Mouse (Mus musculus) naive thymus-derived CD4-positive, alpha-beta T cell, adult 5 months (primary cell): ENCODE data around the gene Gm6176. TPM values are rescaled to one million over a fixed set of nuclear protein-coding genes. Genes with fewer than 3 reads are reported as not detected.

Experiments
- polyA plus RNA-seq: library from polyadenylated mRNA; unstranded; fragments of 100-300 nt; shearing (Covaris generic); gene quantifications from one replicate; pipeline ENCODE4 v1.2.1, GENCODE M21; 2017

The Gm6176 gene
- not detected for polyA plus RNA-seq

DNA sequence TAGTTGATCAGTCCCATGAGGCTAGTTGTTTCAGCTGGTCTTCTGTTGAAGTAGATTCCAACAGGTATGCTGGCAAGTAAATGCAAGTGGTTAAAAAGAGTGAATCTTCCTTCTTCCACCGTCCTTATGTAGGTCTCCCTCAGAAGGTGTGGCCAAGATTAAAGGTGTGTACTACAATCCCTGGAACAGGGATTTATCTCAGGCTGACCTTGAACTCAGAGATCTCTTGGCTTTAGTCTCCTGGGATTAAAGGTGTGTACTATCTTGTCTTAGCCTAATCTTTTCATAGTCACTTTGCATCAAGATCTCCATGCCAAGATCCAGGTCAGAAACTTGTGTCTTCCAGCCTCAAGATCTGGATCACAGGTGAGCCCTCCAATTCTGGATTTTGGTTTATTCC is at the start of gene Gm6176:
Gene Gm6176 (minus strand): TSS at position 101 of the 400 bp plus-strand sequence.

DNA sequence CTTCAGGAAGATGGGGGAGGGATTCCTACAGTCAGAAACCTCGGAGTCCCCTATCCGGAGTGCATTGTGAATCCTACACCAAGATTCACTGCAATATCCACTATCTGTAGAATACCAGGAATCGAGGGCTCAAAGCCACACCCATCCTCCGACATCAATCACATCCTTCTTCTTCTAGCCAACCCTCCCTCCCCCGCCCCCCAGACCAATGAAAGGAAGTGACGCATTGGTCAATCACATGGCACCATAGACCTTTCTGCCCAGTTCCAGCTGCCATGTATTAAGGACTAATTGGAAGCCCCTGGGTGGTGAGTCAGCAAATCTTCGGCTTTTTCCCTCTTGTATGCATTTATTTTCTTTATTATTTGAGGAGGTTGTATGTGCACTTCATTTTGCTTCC is 12.7 kb upstream of the Gm6176 start, which contains the start of gene Vmn1r139:
Gene Vmn1r139 (plus strand): TSS at position 301 of the 400 bp plus-strand sequence.

DNA sequence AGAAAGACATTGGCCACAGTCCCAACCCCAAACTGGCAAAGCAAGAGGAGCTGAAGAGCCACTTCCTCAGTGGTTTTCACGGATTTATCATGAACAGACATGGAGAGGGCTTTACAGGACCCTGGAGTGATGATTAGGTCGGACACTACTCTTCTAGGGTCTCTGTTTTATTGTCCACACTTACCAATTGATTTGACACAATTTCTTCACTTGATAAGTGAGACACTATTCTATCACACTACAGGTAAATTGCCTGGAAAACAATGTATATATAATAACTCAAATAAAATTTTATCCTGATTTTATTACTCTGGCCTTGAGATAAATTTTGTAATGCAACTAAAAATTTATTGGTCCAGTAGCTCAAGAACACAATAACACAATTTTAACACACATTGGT is 27.3 kb downstream of the Gm6176 start, which contains the start of gene Vmn1r138:
Gene Vmn1r138 (minus strand): TSS at position 101 of the 400 bp plus-strand sequence.

Other genes starting within 250 kb of the Gm6176 start
- gene Vmn1r135, start 224.0 kb downstream of the Gm6176 start, polyA plus RNA-seq: not detected
- gene Gm5725, start 212.0 kb downstream of the Gm6176 start, polyA plus RNA-seq: not detected
- not detected for gene Gm5891, start 135.0 kb downstream of the Gm6176 start, polyA plus RNA-seq
- gene Vmn1r137, start 61.7 kb downstream of the Gm6176 start, polyA plus RNA-seq: not detected
- gene Vmn1r138, start 27.4 kb downstream of the Gm6176 start, polyA plus RNA-seq: not detected
- not detected for gene Vmn1r139, start 12.8 kb upstream of the Gm6176 start, polyA plus RNA-seq
- gene Gm16451, start 61.9 kb upstream of the Gm6176 start, polyA plus RNA-seq: not detected
- not detected for gene Gm10666, start 78.4 kb upstream of the Gm6176 start, polyA plus RNA-seq
- not detected for gene Vmn1r142, start 107.7 kb upstream of the Gm6176 start, polyA plus RNA-seq
- not detected for gene Vmn1r143, start 133.1 kb upstream of the Gm6176 start, polyA plus RNA-seq
- gene Gm8653, start 145.0 kb upstream of the Gm6176 start, polyA plus RNA-seq: not detected
- gene Gm8453, start 173.2 kb upstream of the Gm6176 start, polyA plus RNA-seq: not detected